Mouse (Mus musculus) lung, postnatal 0 days (tissue): ENCODE measurements around the gene Vmn1r81. TPM values are rescaled to one million over a fixed set of nuclear protein-coding genes. Genes with fewer than 3 reads are reported as not detected.

Source experiments
- ATAC-seq: fragments of 200-750 bp; cut with Nextera tagmentation; 2 replicates; pipeline ENCODE4 v1.8.0; 2017; ENCODE audit warnings: moderate library complexity
- DNase-seq: peaks from one replicate; pipeline ENCODE4 v3.0.0-alpha.2; 2016; ENCODE audit warnings: low spot score
- H3K27ac ChIP-seq: fragments of 300-500 bp; sonication (generic); 2 replicates; pipeline ENCODE4 v1.5.1; 2014; ENCODE audit warnings: antibody characterized with exemption, mild to moderate bottlenecking, low read length, mixed read lengths
- H3K27me3 ChIP-seq: fragments of 300-500 bp; sonication (generic); replicated peaks from 2 replicates; pipeline ENCODE4 v1.6.1; 2014; ENCODE audit warnings: low read length, mixed read lengths; ENCODE audit not compliant: insufficient read depth
- H3K36me3 ChIP-seq: fragments of 300-500 bp; sonication (generic); 2 replicates; pipeline ENCODE4 v1.6.1; 2014; ENCODE audit warnings: low read length, mixed read lengths; ENCODE audit not compliant: insufficient read depth
- H3K4me1 ChIP-seq: fragments of 300-500 bp; sonication (generic); 2 replicates; pipeline ENCODE4 v1.6.1; 2014; ENCODE audit warnings: antibody characterized with exemption, low read depth, low read length, mixed read lengths; ENCODE audit not compliant: insufficient read depth
- H3K4me2 ChIP-seq: fragments of 300-500 bp; sonication (generic); replicated peaks from 2 replicates; pipeline ENCODE4 v1.6.1; 2014; ENCODE audit warnings: low read depth, mild to moderate bottlenecking, low read length, moderate library complexity, mixed read lengths
- H3K4me3 ChIP-seq: fragments of 300-500 bp; sonication (generic); 2 replicates; pipeline ENCODE4 v1.5.1; 2014; ENCODE audit warnings: low read depth, low read length
- H3K9ac ChIP-seq: fragments of 300-500 bp; sonication (generic); replicated peaks from 2 replicates; pipeline ENCODE4 v1.6.1; 2014; ENCODE audit warnings: low read depth, mild to moderate bottlenecking
- H3K9me3 ChIP-seq: fragments of 300-500 bp; sonication (generic); 2 replicates; pipeline ENCODE4 v1.6.1; 2016; ENCODE audit warnings: low read length, mixed read lengths
- CTCF ChIP-seq: IDR thresholded peaks from 2 replicates; pipeline ENCODE4 v1.5.1; 2016; ENCODE audit warnings: antibody characterized with exemption, mild to moderate bottlenecking
- EP300 ChIP-seq: IDR thresholded peaks from 2 replicates; pipeline ENCODE4 v1.6.1; 2016; ENCODE audit warnings: antibody characterized with exemption, mild to moderate bottlenecking, control low read depth
- WGBS: fragments of 180-500 bp; shearing (Covaris S2); extraction: QIAGEN DNeasy Blood & Tissue Kit; methylation state at CpG from one replicate; pipeline ENCODE4 v1.1.7; 2014; 5-methylcytosine and 5-hydroxymethylcytosine counted together
- polyA plus RNA-seq: library from polyadenylated mRNA; unstranded; fragments of >200 nt; fragmentation: Nextera tagmentation; extraction: Ambion mirVana; gene quantifications from 2 replicates; pipeline ENCODE4 v1.2.1, GENCODE M21; 2015

The Vmn1r81 gene
- polyA plus RNA-seq = not detected in 2 replicates

- no peak within 1 kb of the TSS for H3K9ac ChIP-seq
- H3K9me3 ChIP-seq = no peaks in the 10 kb centered on the region
- 69% methylated on average over 1 of the region's 1 CpGs for WGBS
- H3K27ac ChIP-seq = no peak within 1 kb of the TSS
- TF ChIP-seq CTCF = no peak
- no peak for DNase-seq
- no peaks in the 10 kb centered on the region for H3K4me1 ChIP-seq
- H3K36me3 ChIP-seq = no peaks in the 10 kb centered on the region
- no peaks in the 10 kb centered on the region for H3K27me3 ChIP-seq
- no peak within 1 kb of the TSS for H3K4me2 ChIP-seq
- H3K4me3 ChIP-seq = no peak within 1 kb of the TSS
- ATAC-seq = no peak
Measured at GRCm38 (mm10) chr7:12268169-12268568, at the start of gene Vmn1r81. Gene Vmn1r81, minus strand, starts transcription at chr7:12268269.

- no peaks in the 10 kb centered on the region for H3K27me3 ChIP-seq
- no peaks in the 10 kb centered on the region for H3K4me1 ChIP-seq
- H3K4me2 ChIP-seq = no peak within 1 kb of the TSS
- 51% methylated on average over 2 of the region's 2 CpGs for WGBS
- DNase-seq (no peak), ATAC-seq (no peak)
- TF ChIP-seq CTCF (no peak), EP300 (no peak)
- no peak within 1 kb of the TSS for H3K9ac ChIP-seq
- no peaks in the 10 kb centered on the region for H3K36me3 ChIP-seq
- H3K4me3 ChIP-seq = no peak within 1 kb of the TSS
- H3K9me3 ChIP-seq = no peaks in the 10 kb centered on the region; the same call in 1 of the 2 replicates
- no peak within 1 kb of the TSS for H3K27ac ChIP-seq
Measured at GRCm38 (mm10) chr7:12300130-12300529, 32.1 kb upstream of the Vmn1r81 start, which contains the start of gene Vmn1r82. Gene Vmn1r82, plus strand, starts transcription at chr7:12300430.

DNA sequence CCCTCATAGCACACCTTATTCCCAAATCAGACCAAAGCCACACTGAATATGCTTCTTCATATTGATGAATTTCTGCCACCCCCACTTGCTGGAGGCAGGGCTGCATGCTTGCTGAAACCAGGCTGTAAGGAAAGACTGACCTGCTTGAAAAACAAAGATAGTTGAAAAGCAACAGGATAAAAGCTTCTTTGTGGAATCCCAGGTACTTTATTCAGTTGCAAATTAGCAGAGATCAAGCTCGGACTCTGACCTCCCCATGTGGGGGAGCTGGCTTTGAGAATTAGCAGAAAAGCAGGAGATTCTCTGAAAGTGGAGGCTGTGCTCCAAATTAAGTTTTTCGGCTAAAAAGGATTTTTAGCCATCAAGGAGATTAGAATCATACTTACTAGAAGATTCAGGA, 63.9 kb downstream of the Vmn1r81 start:
- 59% methylated on average over 2 of the region's 2 CpGs for WGBS
- no peak overlapping the region for H3K4me2 ChIP-seq

More for the DNA sequence above, 63.9 kb downstream of the Vmn1r81 start:
- H3K36me3 ChIP-seq = no peaks in the 10 kb centered on the region
- DNase-seq (no peak), ATAC-seq (no peak)
- H3K9me3 ChIP-seq = no peaks in the 10 kb centered on the region
- TF ChIP-seq CTCF = no peak
- TF ChIP-seq EP300 = no peak
- H3K9ac ChIP-seq = no peak overlapping the region
- no peaks in the 10 kb centered on the region for H3K4me1 ChIP-seq
- no peak overlapping the region for H3K27ac ChIP-seq
- no peak overlapping the region for H3K4me3 ChIP-seq
- no peaks in the 10 kb centered on the region for H3K27me3 ChIP-seq

Other genes starting within 250 kb of the Vmn1r81 start
- not detected in 2 replicates for gene Vmn1r77, start 231.5 kb downstream of the Vmn1r81 start, polyA plus RNA-seq
- gene Vmn1r78, start 118.0 kb downstream of the Vmn1r81 start, polyA plus RNA-seq = not detected in 2 replicates
- gene Vmn1r79, start 97.0 kb downstream of the Vmn1r81 start, polyA plus RNA-seq = not detected in 2 replicates
- gene Vmn1r80, start 79.0 kb downstream of the Vmn1r81 start, polyA plus RNA-seq = not detected in 2 replicates
- not detected in 2 replicates for gene Vmn1r82, start 32.2 kb upstream of the Vmn1r81 start, polyA plus RNA-seq
- not detected in 2 replicates for gene Vmn1r83, start 61.2 kb upstream of the Vmn1r81 start, polyA plus RNA-seq
- gene Vmn1r84, start 101.0 kb upstream of the Vmn1r81 start, polyA plus RNA-seq = not detected in 2 replicates
- gene Zfp551, start 154.5 kb upstream of the Vmn1r81 start, polyA plus RNA-seq = 2.5 TPM in 2 replicates
- 9.7 and 10.1 TPM in 2 replicates for gene Zfp606, start 210.0 kb upstream of the Vmn1r81 start, polyA plus RNA-seq
- gene 2900092C05Rik, start 244.2 kb upstream of the Vmn1r81 start, polyA plus RNA-seq = not detected in 2 replicates